Mouse (Mus musculus): Measurements from ENCODE around the gene Dnajb12.

Dnajb12 gene

DNA sequence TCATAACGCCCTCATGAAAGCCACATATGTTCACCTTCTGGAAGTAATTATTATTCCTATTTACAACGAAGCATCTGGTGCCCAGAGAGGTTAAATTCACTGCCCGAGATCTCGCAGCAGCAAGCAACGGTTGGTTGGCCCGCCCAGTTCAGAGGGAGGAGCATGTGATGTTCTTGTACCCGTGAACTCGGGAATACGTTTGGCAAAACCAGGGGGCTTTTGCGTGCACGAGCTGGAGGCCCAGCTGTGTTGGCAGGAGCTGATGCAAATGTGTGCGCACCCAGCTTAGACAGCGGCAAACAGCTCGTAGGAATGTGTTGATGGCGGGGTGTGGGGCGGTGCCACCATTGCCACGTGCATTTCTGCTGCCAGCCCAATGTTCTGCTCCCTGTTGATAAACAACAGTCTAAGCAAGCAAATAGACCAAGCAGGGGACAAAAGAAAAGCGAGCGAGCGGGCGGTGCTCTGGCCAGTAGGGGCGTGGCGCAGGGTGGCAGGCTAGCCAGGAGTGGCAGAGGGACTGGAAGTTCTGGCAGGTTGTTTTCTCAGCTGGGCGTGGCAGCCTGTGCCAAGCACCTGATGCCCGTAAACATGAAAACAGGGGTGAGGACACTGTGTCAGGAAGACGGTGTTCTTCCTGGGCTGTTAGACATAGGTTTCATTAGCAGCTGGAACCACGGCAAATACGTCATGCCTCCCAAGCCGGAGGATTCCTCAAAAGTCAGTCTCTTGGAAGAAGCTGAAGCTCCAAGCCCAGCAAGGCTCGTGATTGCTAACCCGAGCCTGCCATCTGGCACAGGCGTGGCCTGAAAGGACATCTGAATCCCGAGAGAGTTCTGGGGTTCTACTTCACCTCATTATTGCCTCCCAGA, 41.7 kb downstream of the Dnajb12 start:
- peak; percentile 76 for DNase-seq

DNA sequence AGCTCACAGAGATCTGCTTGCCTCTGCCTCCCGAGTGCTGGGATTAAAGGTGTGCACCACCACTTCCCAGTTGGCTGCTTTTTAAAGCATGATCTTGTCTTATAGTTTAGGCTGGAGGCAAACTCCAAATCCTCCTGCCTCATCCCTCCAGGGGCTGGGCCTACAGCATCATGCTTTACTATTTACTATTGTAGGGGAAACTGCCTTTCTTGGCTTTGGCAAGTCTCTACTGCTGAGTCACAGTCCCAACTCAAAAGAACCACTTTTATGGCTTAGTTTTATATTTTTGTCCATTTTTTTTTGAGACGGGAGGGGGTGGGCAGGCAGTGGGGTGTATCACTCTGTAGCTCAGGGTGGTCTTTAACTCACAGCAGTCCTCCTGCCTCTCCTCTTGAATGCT, 44.1 kb downstream of the Dnajb12 start:
- DNase-seq = no peak

DNA sequence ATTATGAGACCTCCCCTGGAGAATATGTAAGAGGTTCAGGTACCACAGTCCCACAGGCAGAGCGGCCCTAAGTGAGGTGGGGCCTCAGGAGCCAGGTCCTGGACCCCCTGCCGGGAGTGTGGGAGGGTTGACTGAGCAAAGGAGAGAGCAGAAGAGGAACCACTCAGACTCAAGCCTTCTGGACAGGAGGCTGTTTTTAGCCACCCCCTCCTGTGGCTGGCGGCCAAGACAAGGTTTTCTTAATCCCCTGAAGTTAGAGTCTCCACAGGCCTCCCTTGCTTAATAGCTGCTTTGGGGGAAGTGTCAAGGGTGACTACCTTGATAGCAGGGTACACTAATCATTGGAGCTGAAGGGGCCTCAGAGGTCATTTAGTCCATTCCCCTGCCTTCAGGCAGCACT, 44.9 kb downstream of the Dnajb12 start:
- DNase-seq = peak; percentile 40

DNA sequence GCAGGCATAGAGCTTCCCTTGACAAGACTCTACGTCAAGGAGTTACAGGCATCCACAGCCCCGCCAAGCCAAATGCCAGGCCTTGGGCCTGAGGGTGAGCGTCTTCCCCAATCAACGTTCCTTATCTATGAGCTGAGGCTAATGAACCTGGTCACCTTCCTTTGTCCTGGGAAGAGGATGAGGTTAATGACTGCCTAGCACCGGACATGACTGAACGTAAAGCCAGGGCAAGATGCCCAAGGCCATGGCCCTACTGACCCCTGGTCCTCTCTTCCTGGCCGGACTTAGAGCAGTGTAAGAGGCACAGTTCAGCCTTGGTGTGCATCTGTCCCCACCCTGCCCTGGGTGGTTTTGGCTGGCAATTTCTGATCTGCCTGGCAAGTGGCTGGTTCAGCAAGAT, 49.8 kb downstream of the Dnajb12 start:
- DNase-seq = no peak

DNA sequence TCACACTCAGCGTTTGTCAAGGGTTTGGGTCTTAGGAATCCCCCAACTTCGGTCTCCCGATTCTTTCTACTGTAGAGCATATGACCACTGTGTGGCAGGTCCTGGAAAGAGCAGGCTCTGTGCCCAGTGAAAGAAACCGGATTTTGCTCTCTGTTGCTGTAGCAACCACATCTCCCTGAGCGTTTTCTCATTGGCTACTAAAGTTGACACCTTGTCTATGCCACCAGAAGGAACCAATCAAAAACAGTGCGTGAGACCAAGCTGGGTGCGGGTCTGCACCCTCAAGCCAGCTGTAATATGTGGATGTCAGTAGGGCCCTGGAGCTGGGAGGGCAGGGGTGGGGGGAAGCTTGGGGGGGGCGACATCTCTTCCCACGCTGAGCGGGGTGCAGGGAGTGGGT, 51.6 kb downstream of the Dnajb12 start:
- no peak for DNase-seq

DNA sequence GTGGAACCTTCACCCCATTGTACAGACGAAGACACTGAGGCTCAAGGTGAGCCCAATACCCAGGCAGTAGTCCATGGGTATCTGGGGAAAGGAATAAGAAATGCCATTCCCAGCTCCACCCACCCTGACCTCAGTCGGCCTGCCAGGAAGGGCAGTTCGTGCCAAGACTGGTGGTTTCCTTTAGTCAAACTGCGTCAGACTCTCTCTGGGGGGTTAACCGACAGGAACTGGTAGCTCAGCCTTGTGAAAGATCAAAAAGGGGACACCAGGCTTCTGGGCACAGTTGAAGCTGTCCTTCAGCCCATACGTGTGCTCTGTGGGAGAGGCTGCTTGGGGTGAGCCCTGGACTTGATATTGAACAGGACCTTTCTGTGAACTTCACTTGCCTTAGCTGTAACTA, 53.2 kb downstream of the Dnajb12 start:
- DNase-seq = no peak

DNA sequence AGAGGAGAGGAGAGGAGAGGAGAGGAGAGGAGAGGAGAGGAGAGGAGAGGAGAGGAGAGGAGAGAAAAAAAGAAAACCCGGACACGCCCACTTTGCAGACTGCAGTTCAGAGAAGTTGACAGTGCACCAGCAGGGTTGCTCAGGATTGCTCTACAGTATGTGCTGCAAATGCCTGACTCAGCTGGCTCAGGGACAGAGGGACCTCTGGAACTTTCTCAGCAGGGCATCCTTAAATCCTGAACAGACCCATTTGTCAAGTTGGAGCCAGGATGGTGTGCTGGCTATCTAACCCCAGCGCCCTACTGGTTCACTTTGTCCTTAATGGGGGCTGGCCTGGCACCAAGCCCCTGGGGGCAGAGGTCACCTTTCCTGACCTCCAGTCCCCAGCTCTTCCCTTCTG, 54.7 kb downstream of the Dnajb12 start:
- DNase-seq = no peak

DNA sequence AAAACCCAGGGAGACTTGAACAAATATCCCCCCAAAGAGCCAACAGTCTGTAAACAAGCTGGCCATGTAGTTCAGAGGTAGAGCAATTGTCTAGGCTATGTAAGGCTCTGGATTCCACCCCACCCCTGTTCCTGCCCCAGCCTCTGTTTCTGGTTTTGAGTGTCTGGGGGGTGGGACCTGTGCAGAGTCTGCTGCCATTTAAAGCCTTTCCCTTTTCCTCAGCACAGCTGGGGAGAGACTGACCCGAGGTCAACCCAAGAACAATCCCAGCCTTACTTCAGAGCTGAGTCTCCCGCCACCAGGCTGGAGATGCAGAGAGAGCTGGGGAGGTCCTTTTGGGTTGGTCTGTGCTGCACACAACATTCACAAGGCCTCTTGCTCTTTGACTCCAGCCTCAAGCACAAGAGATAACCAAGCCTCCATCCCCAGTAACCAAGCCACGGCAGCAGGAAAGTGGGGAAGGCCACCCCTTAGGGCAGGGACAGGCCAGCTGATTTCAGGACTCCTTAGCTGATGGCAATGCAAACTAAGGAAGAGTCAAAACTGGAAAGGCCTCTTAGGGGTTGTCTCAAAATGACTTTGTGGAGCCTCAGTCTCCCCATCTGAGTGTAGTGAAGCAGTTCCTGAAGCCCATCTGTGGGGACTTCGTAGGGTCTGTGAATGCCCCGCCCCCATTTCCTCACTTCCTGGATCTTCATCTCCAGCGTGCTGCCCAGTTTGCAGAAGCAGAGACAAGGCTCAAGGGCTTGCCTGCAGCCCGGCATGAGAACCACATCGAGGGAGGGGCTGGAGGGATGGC, 56.9 kb downstream of the Dnajb12 start:
- no peak for DNase-seq

DNA sequence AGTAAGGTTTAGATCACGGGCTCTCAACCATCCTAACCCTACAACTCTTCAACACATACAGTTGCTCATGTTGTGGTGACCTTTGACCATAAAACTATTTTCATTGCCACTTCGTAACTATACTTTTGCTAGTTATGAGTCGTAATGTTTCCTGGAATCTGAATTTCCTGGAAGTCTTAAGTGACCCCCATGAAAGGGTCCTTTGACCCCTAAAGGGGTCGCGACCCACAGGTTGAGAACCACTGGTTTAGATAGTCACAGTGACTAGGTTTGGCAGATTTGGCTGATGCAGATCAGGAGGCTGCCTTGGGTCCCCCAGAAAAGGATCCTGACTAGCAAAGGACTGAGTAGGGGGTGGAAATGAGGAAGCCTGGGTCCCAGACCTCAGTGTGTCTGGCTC, 59.3 kb downstream of the Dnajb12 start:
- no peak for DNase-seq

DNA sequence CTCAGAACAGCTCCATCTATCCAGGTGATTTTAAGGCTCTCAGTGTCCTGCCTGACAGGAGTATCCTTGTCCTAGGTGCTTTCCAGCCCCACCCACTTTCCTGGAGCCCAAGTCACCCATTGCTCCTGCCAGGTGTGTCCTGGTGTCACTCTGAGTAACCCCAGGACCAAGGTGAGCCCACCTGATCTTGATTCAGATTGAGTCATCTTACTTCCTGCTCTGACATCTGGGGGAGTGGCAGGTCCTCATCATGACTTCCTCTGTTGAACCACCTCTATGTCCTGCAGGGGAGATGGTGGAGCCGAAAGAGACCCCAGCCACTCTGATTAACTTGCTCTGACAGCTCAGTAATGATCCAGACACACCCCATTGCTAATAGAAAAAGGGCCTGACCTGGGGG, 59.7 kb downstream of the Dnajb12 start:
- DNase-seq = peak; percentile 12

DNA sequence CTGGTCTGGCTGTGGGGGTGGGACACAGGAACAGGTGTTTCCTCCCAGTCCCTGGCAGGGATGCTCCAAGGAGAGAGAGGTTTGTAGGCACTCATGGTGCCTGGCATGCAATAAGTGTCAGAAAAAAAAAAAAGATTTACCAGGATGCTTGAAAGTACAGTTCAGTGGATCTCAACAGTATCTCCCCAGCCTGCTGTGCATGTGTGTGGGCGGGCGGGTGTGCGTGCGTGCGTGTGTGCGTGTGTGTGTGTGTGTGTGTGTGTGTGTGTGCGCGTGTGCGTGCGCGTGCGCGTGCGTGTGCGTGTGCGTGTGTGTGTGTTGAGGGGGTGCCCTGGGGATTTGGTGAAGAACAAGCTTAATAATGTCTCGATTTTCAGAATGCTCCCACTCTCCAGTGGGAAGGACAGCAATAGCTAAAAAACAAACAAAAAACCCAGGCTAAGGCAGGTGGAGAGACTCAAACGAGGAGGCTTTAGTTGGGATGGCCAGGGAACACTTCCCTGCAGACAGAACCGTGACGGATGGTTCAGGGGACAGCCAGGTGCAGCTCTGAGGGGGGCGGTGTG, 63.0 kb downstream of the Dnajb12 start:
- peak; percentile 83 for DNase-seq

DNA sequence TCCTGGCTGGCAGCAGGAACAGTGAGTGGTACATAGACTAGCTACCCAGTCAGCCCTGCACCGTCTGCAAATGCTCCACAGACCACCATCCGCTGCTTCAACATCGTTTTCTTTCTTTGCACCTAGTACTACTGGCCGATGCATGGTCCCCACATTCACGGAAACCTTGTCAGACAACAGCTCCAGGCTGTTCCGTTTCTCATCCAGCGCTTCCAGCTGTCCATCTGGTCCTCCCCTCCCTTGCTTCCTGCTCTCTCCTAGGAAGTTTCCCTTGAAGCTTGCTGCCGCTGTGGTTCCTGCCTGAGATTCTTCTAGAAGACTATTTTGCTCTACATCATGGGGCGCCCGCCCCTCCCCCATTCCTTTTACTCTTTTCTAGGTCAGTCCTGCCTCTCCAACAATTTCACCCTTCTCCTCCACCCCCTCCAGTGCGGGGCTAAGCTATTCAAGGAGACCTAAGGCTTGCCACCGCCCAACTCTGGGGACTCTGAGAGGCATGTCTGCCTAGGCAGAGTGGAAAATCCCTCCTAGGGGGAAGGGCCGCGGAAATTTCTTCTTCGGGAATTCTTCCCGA, 63.6 kb downstream of the Dnajb12 start:
- peak; percentile 85 for DNase-seq

DNA sequence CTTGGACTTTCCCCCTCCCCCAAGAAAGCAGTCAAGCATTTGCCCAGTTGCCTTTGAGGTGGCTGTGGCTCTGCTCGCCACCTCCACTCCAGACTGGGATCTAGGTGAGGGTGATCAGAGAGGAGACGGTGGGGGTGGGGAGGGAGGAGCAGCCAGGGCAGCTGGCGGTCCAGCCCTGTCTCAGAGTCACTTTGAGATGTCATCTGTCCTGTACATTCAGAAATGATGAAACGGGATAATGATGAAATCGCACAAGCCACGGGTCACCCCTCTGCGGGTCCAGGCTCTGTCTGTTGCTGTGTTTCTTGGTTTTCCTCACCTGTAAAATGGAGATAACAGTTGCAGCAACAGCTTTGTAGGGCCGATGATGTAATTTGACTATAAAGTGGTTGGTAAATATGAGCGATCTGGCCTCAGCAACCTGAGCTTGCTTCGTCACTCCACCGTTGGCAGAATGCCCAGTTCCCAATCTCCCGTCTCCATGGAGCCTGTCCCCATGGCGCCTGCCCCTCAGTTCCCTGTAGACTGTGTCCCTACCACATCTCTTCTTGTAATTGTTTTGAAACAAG, 64.1 kb downstream of the Dnajb12 start:
- peak; percentile 80 for DNase-seq

DNA sequence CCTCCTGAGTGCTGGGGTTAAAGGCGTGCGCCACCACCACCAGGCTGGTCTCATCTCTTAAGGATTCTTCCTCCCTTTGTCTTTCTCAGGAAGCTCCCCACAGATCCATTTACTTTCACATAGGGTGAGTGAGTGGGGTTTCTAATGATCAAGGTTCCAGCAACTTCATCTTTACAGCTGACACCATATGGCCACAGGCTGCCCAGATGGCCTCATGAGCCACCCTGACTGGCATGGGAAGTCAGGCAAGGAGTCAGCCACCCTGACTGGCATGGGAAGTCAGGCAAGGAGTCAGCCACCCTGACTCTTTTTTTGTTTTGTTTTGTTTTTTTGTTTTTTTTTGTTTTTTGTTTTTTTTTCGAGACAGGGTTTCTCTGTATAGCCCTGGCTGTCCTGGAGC, 66.1 kb downstream of the Dnajb12 start:
- no peak for DNase-seq

DNA sequence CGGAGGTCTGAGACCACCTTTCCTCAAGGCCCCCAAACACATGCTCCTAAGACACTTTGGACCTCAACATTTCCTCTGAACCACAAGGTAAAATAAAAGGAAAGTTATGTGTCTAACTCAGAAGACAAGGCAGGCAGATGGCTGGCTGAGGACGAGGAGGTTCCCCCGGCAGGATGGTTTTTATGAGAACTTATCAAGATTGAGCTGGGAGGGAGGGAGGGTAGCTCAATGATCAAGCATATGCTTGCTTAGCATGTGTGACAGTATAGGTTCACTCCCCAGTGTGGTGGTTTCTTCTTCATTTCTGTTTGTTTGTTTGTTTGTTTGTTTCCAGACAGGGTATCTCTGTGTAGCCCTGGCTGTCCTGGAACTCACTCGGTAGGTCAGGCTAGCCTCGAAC, 67.0 kb downstream of the Dnajb12 start:
- no peak for DNase-seq

DNA sequence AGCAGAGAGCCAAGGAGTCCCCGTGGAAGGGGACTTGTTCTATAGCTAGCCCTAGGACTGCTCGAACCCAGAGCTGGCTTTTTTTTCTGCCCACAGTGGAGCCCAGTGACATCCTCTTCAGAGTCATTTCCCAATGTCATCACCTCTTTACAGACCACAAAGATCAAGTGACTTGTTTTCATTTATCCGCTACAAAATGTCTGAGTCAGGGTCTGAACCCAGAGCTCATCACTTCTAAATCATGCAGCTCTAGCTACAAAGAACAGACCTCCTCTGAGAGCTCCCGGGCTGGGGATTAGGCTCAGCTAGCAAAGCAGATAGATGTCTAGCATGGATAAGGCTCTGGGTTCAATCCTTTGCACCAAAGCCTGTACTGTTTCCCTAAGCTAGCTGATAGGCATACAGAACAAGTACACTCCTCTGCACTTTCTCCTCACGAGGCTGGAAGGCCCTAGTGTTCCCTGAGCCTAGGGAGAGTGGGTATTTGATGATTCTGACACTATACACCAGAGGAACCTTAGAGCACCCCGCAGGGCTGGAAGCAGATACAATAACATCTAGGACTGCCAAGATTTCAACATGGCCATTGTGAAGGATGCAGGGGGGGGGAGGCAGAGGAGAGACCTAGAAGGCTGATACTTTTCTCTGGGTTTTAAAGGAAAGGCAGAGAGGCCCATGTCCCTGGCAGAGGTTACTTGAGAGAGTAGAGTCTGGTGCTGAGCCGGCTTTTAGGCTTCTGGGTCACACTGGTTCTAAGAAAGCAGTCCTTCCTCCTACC, 68.1 kb downstream of the Dnajb12 start:
- DNase-seq = no peak

DNA sequence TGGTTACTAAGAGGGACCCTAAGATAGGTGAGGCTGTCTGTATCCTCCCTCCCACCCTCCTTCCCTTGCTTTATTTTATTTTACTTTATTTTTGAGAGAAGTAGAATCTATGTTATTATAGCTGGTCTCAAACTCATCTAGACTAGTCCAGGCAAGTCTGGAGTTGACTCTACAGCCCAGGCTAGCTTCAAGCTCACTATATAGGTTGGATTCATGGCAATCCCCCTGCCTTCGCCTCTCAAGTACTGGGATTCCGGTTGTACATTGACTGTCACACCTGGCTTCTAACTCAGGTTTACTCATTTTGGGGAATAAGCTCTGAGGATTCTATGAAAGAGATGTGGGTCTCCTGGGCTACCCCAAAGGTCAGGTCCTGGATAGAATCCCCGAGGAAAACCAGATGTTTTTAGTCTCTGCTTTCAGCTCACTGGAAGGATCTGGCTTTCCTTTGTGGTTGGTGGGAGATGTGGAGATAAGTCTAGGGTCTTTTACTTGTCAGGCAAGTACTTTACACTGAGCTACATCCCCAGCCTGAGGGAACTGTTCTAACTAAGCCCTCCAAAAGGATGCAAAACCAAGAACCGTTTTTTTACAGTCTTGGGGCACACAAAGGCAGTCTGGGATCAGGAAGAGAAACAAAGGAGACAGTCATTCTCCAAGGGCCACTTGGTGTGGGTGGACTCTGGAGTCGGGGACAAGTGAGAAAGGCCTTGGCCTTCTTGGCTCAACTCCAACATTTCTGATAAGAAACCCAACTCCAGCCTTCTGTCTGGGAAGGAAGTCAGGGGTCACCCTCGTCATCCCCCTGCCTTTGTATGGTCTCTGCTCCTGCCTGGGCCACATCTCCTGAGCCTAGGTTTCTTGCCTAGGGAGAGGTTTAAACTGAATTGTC, 69.3 kb downstream of the Dnajb12 start:
- no peak for DNase-seq
